Mouse (Mus musculus): Measurements from ENCODE around the gene Jak3. TPM values are rescaled to one million over a fixed set of nuclear protein-coding genes. Genes with fewer than 3 reads are reported as not detected.
"Not testable (repeated sequence)": the region's sequence is repeated elsewhere in the genome, so short reads cannot be mapped to it uniquely, and the experiment has no call there.

Gene Jak3
- polyA plus RNA-seq, 1 experiment from 2014 or later: 3.8 TPM

DNA sequence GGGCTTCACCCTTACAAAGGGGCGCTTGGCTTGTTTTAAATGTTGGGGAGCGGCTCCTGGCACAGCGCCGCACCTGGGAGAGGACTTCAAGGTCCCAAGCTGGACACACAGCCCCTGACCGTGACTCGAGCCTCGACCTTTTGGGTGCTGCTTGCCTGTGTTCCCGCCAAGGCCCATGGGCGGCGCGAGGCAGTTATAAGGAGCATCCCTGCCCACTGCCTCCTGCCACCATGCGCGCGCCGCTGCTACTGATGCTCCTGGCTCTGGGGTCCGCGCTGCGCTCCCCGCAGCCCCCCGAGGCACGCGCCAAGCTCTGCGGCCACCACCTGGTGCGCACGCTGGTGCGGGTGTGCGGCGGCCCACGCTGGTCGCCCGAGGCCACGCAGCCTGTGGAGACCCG is 12.9 kb downstream of the Jak3 start, which contains the start of gene Insl3:
Gene Insl3, plus strand, starts transcription at position 187 of the 400 bp plus-strand sequence.
- WGBS: 4% methylated on average over 33 of the region's 33 CpGs
- Histone ChIP-seq H3K4me3 (replicated peaks) (no peak within 1 kb of the TSS; the same call in 1 of the 2 replicates), H3K4me2 (no peak within 1 kb of the TSS), H3K4me1 (replicated peaks) (peaks cover 20% of the 10 kb centered on the region), H3K27ac (no peak within 1 kb of the TSS), H3K9me3 (no peaks in the 10 kb centered on the region), H3K36me3 (no peaks in the 10 kb centered on the region), H3K27me3 (peaks cover 100% of the 10 kb centered on the region), H3K9ac (replicated peaks) (no peak within 1 kb of the TSS)
- no peak for ATAC-seq (ENCODE audit: insufficient number of reproducible peaks, insufficient read depth, low FRiP score, low TSS enrichment, low read depth)

DNA sequence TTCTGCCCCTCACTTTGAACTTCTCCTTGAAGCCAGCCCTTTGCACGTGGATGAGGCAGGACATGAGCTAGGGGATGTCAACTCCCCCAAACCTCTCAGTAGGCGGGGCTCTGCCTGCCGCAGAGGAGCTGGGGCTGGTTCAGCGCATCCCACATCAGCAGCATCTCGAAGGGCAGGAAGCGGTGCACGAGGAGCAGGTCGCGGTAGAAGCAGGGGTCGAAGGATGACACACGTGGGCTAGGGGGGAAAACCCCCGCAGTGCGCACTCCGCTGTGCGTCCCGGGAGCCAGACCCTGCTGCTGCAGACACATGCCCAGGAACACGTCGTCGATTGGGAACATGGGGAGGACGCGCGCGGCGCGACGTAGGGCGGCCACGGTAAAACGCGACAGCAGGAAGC is 16.4 kb downstream of the Jak3 start:
- H3K4me3 ChIP-seq (replicated peaks): peak overlapping the region; percentile 17; the same call in 1 of the 2 replicates
- no peaks in the 10 kb centered on the region for H3K36me3 ChIP-seq
- no peak for ATAC-seq (ENCODE audit: insufficient number of reproducible peaks, insufficient read depth, low FRiP score, low TSS enrichment, low read depth)
- no peak overlapping the region for H3K4me2 ChIP-seq
- H3K9me3 ChIP-seq: no peaks in the 10 kb centered on the region
- H3K27ac ChIP-seq: no peak overlapping the region
- peaks cover 96% of the 10 kb centered on the region for H3K27me3 ChIP-seq
- whole genome bisulfite sequencing: 5% methylated on average over 30 of the region's 30 CpGs
- peaks cover 8% of the 10 kb centered on the region for H3K4me1 ChIP-seq (replicated peaks)
- no peak overlapping the region for H3K9ac ChIP-seq (replicated peaks)

DNA sequence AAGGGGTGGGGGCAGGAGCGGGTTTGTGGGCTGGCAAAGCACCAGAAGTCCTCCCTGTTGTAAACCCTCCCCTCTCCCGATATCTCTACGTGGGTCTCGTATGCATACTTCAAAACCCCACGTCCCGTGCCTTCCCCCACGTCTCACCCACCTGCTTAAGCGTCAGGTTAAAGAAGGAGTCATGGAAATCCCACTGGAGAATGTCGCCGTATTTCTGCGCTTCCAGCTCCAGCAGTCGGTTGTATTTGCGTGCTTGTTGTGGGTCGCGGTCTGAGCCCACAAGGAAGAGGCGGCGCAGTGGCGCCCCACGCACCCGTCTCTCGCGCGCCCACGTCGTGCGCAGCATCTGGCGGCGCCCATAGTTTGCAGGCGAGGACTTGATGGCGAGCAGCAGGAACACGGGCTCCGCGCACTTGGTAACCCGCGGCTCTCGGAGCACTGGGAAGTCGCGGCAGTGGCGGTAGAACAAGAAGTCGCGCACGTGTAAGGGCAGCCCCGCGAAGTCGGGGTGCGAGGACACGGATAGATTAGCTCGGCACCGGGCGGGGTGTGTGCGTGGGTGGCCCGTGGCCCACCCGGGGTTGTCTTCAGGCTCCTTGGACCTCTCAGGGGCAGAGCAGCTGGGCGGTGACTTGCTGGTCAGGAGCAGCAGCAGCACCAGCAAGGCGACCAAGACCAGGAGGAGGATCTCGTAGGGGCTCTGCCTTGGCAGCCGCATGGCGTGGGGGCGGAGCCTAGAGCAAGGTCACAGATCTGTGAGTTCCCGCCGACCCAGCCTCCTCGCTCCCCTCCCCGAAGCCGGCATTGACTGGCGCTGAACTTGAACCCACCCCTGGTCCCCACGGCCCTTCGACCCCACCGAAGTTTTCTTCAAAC is 17.3 kb downstream of the Jak3 start:
- H3K4me1 ChIP-seq (replicated peaks): peaks cover 8% of the 10 kb centered on the region
- no peaks in the 10 kb centered on the region for H3K9me3 ChIP-seq
- ATAC-seq (ENCODE audit: insufficient number of reproducible peaks, insufficient read depth, low FRiP score, low TSS enrichment, low read depth): no peak
- WGBS: 11% methylated on average over 68 of the region's 68 CpGs
- H3K27ac ChIP-seq: no peak overlapping the region
- peak overlapping the region; percentile 17 for H3K4me3 ChIP-seq (replicated peaks)
- peak overlapping the region; percentile 33 for H3K4me2 ChIP-seq
- H3K9ac ChIP-seq (replicated peaks): no peak overlapping the region
- peaks cover 96% of the 10 kb centered on the region for H3K27me3 ChIP-seq
- H3K36me3 ChIP-seq: no peaks in the 10 kb centered on the region

- ATAC-seq (ENCODE audit: insufficient number of reproducible peaks, insufficient read depth, low FRiP score, low TSS enrichment, low read depth); H3K4me1 ChIP-seq (replicated peaks): not testable (repeated sequence)
- WGBS: 63% methylated on average over 12 of the region's 12 CpGs
These were observed 19.4 kb downstream of the Jak3 start for GRCm38 (mm10) chr8:71695456-71695855.

DNA sequence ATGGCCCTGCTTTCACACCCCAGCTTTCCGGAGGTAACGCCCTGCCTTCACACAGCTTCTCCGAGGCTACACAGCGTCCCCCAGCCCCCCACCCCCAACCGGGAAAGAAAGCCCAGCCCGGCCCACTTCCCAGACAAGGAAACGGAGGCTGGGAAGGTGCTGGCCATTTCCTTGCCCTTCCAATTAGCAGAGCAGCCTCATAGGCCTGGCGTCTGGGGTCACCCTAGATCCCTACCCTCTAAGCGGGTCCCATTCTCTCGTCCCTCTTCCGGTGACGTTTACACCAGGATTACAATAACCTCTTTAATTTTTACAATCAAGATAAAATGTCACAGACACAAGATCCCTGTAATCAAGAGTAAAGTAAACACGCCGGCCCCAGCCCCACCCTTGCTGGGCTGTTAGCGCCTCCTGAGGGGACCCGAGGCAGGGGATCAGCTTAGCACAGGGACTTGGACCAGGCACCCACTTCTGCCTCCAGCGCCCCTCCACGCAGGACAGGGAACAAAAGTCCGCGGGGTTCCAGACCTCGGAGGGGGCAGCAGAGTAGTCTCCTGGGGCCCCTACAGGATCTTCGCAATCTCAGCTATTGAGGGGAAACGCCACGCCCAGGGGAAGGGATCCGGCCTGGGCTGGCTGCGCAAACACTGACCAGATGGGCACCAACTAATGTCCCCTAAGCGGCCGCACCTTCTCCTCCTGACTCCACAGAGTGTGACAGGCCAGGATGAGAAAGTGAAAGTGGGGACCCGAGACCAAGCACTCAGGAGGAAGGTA is 24.6 kb downstream of the Jak3 start:
- H3K4me1 ChIP-seq (replicated peaks): peaks cover 7% of the 10 kb centered on the region
- WGBS: 4% methylated on average over 29 of the region's 29 CpGs
- peaks cover 93% of the 10 kb centered on the region for H3K27me3 ChIP-seq
- ATAC-seq (ENCODE audit: insufficient number of reproducible peaks, insufficient read depth, low FRiP score, low TSS enrichment, low read depth): no peak
- H3K9ac ChIP-seq (replicated peaks): no peak overlapping the region
- H3K27ac ChIP-seq: no peak overlapping the region
- peak overlapping the region; percentile 42 for H3K4me2 ChIP-seq
- no peaks in the 10 kb centered on the region for H3K36me3 ChIP-seq
- H3K4me3 ChIP-seq (replicated peaks): peak overlapping the region; percentile 13; the same call in 1 of the 2 replicates
- H3K9me3 ChIP-seq: no peaks in the 10 kb centered on the region

More at GRCm38 (mm10) chr8:71695456-71695855, 19.4 kb downstream of the Jak3 start:
- H3K4me2 ChIP-seq; H3K9me3 ChIP-seq; H3K4me3 ChIP-seq (replicated peaks); H3K9ac ChIP-seq (replicated peaks); H3K27ac ChIP-seq; H3K36me3 ChIP-seq: not testable (repeated sequence)
- H3K27me3 ChIP-seq: peaks cover 96% of the 10 kb centered on the region

DNA sequence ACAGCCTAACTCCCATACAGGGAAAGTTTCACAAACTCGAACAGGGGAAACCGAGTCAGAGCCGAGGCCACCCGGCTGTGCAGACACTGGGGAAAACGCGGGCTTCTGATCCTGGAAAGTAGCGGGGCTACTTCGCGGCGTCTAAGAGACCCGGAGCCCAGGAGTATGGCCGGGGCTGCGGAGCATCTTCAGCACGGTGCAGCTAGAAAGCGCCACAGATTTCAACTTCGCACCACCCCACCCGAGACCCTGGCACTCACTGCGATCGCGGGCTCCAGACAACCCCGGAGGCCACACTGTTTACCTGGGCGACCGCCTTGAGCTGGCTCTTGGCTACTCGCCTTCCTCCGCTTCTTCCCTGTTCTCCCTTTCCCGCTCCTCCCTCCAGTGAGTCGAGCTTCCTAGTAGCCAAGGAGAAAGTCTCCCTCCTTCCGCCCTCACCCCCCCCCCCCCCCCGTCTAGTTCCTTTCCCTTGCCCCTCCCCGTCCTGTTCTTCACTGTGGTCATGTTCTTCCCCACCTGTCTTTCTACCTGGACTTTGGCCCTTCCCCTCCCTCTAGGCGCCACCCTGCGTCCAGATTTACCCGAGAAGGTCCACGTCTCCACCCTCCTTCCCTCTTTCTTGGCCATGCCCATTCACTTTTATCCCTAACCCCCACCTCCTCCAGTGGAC is 25.5 kb downstream of the Jak3 start, which contains the start of gene B3gnt3:
Gene B3gnt3, minus strand, starts transcription at position 376 of the 673 bp plus-strand sequence.
- peak within 1 kb of the TSS; percentile 13; the same call in 1 of the 2 replicates for H3K4me3 ChIP-seq (replicated peaks)
- ATAC-seq (ENCODE audit: insufficient number of reproducible peaks, insufficient read depth, low FRiP score, low TSS enrichment, low read depth): no peak
- peak within 1 kb of the TSS; percentile 42 for H3K4me2 ChIP-seq
- no peaks in the 10 kb centered on the region for H3K36me3 ChIP-seq
- WGBS: 17% methylated on average over 32 of the region's 34 CpGs
- H3K9ac ChIP-seq (replicated peaks): no peak within 1 kb of the TSS
- H3K4me1 ChIP-seq (replicated peaks): peaks cover 7% of the 10 kb centered on the region
- H3K9me3 ChIP-seq: no peaks in the 10 kb centered on the region
- peaks cover 94% of the 10 kb centered on the region for H3K27me3 ChIP-seq
- H3K27ac ChIP-seq: no peak within 1 kb of the TSS

- ATAC-seq (ENCODE audit: insufficient number of reproducible peaks, insufficient read depth, low FRiP score, low TSS enrichment, low read depth): no peak
- 31% methylated on average over 4 of the region's 4 CpGs for WGBS
These were observed 26.0 kb downstream of the Jak3 start for GRCm38 (mm10) chr8:71702087-71702432.

DNA sequence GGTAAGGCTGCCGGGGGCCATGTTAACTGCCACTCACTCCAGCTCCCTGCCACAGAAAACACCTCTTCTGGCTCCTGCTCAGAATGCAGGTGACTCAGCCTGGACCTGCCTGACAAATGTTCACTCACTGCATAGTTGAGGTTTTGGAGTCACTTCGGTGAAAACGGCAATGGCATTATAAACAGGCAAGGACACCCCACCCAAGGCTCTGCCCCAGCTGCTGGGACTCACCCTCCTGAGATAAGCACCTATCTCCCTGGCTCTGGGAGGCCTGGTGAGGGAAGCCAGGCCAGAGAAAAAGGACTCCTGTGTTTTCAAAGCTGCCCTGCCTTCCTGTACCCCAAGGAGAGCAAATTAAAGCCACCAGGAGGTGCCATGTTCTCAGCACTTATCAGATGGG is 26.8 kb downstream of the Jak3 start:
- Histone ChIP-seq H3K4me2 (no peak overlapping the region), H3K4me1 (replicated peaks) (peaks cover 7% of the 10 kb centered on the region), H3K9ac (replicated peaks) (no peak overlapping the region), H3K27me3 (peaks cover 92% of the 10 kb centered on the region), H3K9me3 (no peaks in the 10 kb centered on the region), H3K27ac (no peak overlapping the region), H3K36me3 (no peaks in the 10 kb centered on the region), H3K4me3 (replicated peaks) (no peak overlapping the region)
- no peak for ATAC-seq (ENCODE audit: insufficient number of reproducible peaks, insufficient read depth, low FRiP score, low TSS enrichment, low read depth)
- 75% methylated on average over 3 of the region's 3 CpGs for WGBS

More at GRCm38 (mm10) chr8:71702087-71702432, 26.0 kb downstream of the Jak3 start:
- H3K27me3 ChIP-seq: peaks cover 92% of the 10 kb centered on the region
- peaks cover 7% of the 10 kb centered on the region for H3K4me1 ChIP-seq (replicated peaks)
- no peak overlapping the region for H3K4me3 ChIP-seq (replicated peaks)
- H3K9ac ChIP-seq (replicated peaks): no peak overlapping the region
- no peak overlapping the region for H3K27ac ChIP-seq
- no peaks in the 10 kb centered on the region for H3K9me3 ChIP-seq
- no peaks in the 10 kb centered on the region for H3K36me3 ChIP-seq
- no peak overlapping the region for H3K4me2 ChIP-seq

DNA sequence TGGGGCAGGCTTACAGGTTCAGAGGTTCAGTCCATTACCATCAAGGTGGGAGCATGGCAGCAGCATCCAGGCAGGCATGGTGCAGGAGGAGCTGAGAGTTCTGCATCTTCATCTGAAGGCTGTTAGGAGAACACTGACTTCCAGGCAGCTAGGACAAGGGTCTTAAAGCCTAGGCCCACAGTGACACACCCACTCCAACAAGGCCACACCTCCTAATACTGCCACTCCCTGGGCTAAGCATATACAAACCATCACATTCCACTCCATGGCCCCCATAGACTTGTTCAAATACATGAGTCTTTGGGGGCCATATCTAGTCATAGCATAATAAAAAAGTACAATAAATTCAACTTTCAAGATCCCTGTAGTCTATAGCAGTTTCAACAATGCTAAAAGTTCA is 27.3 kb downstream of the Jak3 start:
- not testable (repeated sequence) for H3K27ac ChIP-seq; ATAC-seq (ENCODE audit: insufficient number of reproducible peaks, insufficient read depth, low FRiP score, low TSS enrichment, low read depth); H3K9ac ChIP-seq (replicated peaks); H3K4me1 ChIP-seq (replicated peaks); H3K36me3 ChIP-seq; H3K4me3 ChIP-seq (replicated peaks); H3K9me3 ChIP-seq; H3K4me2 ChIP-seq
- peaks cover 92% of the 10 kb centered on the region for H3K27me3 ChIP-seq

DNA sequence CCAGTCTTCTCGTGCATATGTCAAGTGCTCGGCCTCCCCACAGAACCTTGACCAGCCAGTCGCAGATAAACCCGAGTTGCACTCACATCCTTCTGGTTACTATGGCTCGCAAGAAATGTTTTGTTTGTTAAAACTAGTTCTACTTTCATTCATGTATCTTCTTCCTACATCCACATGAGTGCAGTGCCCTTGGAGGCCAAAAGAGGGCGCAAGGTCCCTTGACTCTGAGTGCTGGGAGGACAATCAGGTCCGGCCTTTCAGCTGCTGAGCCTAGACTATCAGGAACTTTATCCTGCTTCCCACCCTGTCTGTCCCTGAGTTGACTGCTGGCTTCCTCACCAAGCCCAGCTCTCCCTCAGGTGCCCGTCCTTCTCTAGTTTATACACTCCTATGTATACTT is 31.8 kb downstream of the Jak3 start:
- ATAC-seq (ENCODE audit: insufficient number of reproducible peaks, insufficient read depth, low FRiP score, low TSS enrichment, low read depth): no peak
- H3K4me2 ChIP-seq: no peak overlapping the region
- H3K9ac ChIP-seq (replicated peaks): no peak overlapping the region
- no peak overlapping the region for H3K4me3 ChIP-seq (replicated peaks)
- H3K27ac ChIP-seq: no peak overlapping the region
- peaks cover 3% of the 10 kb centered on the region; the same call in 1 of the 2 replicates for H3K4me1 ChIP-seq (replicated peaks)
- no peaks in the 10 kb centered on the region for H3K9me3 ChIP-seq
- no peaks in the 10 kb centered on the region for H3K36me3 ChIP-seq
- peaks cover 75% of the 10 kb centered on the region for H3K27me3 ChIP-seq
- WGBS: 43% methylated on average over 8 of the region's 8 CpGs

All from limb, embryonic 12.5 days (tissue).